Mouse (Mus musculus) lung, embryonic 15.5 days (tissue): Measurements from ENCODE around the gene Ring1. TPM values are rescaled to one million over a fixed set of nuclear protein-coding genes. Genes with fewer than 3 reads are reported as not detected.
A peak's percentile ranks its signal among the peaks of the same experiment; 100 is the strongest.
"Not testable (repeated sequence)": the region's sequence is repeated elsewhere in the genome, so short reads cannot be mapped to it uniquely, and the experiment has no call there.

ENCODE experiments used
- ATAC-seq: fragments of 200-750 bp; cut with Nextera tagmentation; 2 replicates; pipeline ENCODE4 v1.8.0; 2017; ENCODE audit warnings: moderate number of reproducible peaks, borderline replicate concordance; ENCODE audit not compliant: low FRiP score, low TSS enrichment; ENCODE audit errors: extremely low read depth
- H3K27ac ChIP-seq: fragments of 300-500 bp; sonication (generic); 2 replicates; pipeline ENCODE4 v1.5.1; 2015; ENCODE audit warnings: moderate library complexity, mild to moderate bottlenecking, inconsistent platforms
- H3K27me3 ChIP-seq: fragments of 300-500 bp; sonication (generic); 2 replicates; pipeline ENCODE4 v1.6.1; 2015; ENCODE audit warnings: inconsistent platforms
- H3K36me3 ChIP-seq: fragments of 300-500 bp; sonication (generic); 2 replicates; pipeline ENCODE4 v1.6.1; 2015; ENCODE audit warnings: inconsistent platforms
- H3K4me1 ChIP-seq: fragments of 300-500 bp; sonication (generic); 2 replicates; pipeline ENCODE4 v1.6.1; 2015; ENCODE audit warnings: inconsistent platforms
- H3K4me2 ChIP-seq: fragments of 300-500 bp; sonication (generic); 2 replicates; pipeline ENCODE4 v1.6.1; 2015; ENCODE audit warnings: inconsistent platforms, mild to moderate bottlenecking, moderate library complexity
- H3K4me3 ChIP-seq: fragments of 300-500 bp; sonication (generic); 2 replicates; pipeline ENCODE4 v1.5.1; 2015; ENCODE audit warnings: mild to moderate bottlenecking, inconsistent platforms
- H3K9ac ChIP-seq: fragments of 300-500 bp; sonication (generic); 2 replicates; pipeline ENCODE4 v1.6.1; 2015; ENCODE audit warnings: inconsistent platforms
- H3K9me3 ChIP-seq: fragments of 300-500 bp; sonication (generic); 2 replicates; pipeline ENCODE4 v1.6.1; 2016; ENCODE audit warnings: inconsistent platforms
- WGBS: fragments of 180-500 bp; shearing (Covaris S2); methylation state at CpG from one replicate; pipeline ENCODE4 v1.1.7; 2015; 5-methylcytosine and 5-hydroxymethylcytosine counted together
- microRNA counts: library from miRNA; unstranded; fragments of <30 nt; microRNA quantifications from one replicate; lab custom pipeline; 2016
- microRNA-seq: library from miRNA; unstranded; fragments of <30 nt; microRNA quantifications from one replicate; pipeline ENCODE4, GENCODE M21; 2016
- polyA plus RNA-seq: library from polyadenylated mRNA; unstranded; fragments of >200 nt; fragmentation: Nextera tagmentation; extraction: Ambion mirVana; gene quantifications from 2 replicates; pipeline ENCODE4 v1.2.1, GENCODE M21; 2015

Ring1 gene
- polyA plus RNA-seq, 1 experiment from 2014 or later, result 23.2 TPM

- Histone ChIP-seq H3K4me2 (peak overlapping the region; percentile 78), H3K4me3 (peak overlapping the region; percentile 50), H3K27me3 (peaks cover 40% of the 10 kb centered on the region), H3K9ac (peak overlapping the region; percentile 43), H3K4me1 (peaks cover 37% of the 10 kb centered on the region), H3K27ac (peak overlapping the region; percentile 84)
- ATAC-seq, result peak; percentile 92
- not testable (repeated sequence) for H3K36me3 ChIP-seq, H3K9me3 ChIP-seq
- under 1% methylated on average over 27 of the region's 27 CpGs for WGBS
These were observed 43.1 kb downstream of the Ring1 start for GRCm38 (mm10) chr17:33981192-33981909.

GRCm38 (mm10) chr17:33980181-33981035 is 44.1 kb downstream of the Ring1 start:
- H3K4me2 ChIP-seq, result peak overlapping the region; percentile 78
- H3K36me3 ChIP-seq, result no peaks in the 10 kb centered on the region
- peak overlapping the region; percentile 76 for H3K27ac ChIP-seq
- H3K4me1 ChIP-seq, result peaks cover 37% of the 10 kb centered on the region
- peak overlapping the region; percentile 50 for H3K4me3 ChIP-seq
- H3K9ac ChIP-seq, result peak overlapping the region; percentile 16; the same call in 1 of the 2 replicates
- ATAC-seq, result no peak
- H3K9me3 ChIP-seq, result no peaks in the 10 kb centered on the region
- WGBS, result 64% methylated on average over 19 of the region's 19 CpGs
- peaks cover 46% of the 10 kb centered on the region for H3K27me3 ChIP-seq

GRCm38 (mm10) chr17:33979512-33980050 is 44.9 kb downstream of the Ring1 start:
- Histone ChIP-seq H3K4me2 (no peak overlapping the region), H3K36me3 (no peaks in the 10 kb centered on the region), H3K4me3 (no peak overlapping the region), H3K27ac (no peak overlapping the region), H3K4me1 (peaks cover 37% of the 10 kb centered on the region), H3K27me3 (peaks cover 46% of the 10 kb centered on the region), H3K9me3 (no peaks in the 10 kb centered on the region), H3K9ac (no peak overlapping the region)
- ATAC-seq, result no peak
- WGBS, result 36% methylated on average over 6 of the region's 6 CpGs

GRCm38 (mm10) chr17:33978631-33979031 is 45.8 kb downstream of the Ring1 start:
- H3K9ac ChIP-seq, result no peak overlapping the region
- H3K4me1 ChIP-seq, result peaks cover 37% of the 10 kb centered on the region
- H3K27ac ChIP-seq, result no peak overlapping the region
- no peaks in the 10 kb centered on the region for H3K9me3 ChIP-seq
- peak overlapping the region; percentile 62 for H3K4me2 ChIP-seq
- peaks cover 46% of the 10 kb centered on the region for H3K27me3 ChIP-seq
- no peaks in the 10 kb centered on the region for H3K36me3 ChIP-seq
- peak overlapping the region; percentile 34 for H3K4me3 ChIP-seq
- WGBS, result 1% methylated on average over 16 of the region's 17 CpGs
- peak; percentile 44; the same call in 1 of the 2 replicates for ATAC-seq

- Histone ChIP-seq H3K4me2 (peak overlapping the region; percentile 62), H3K4me3 (peak overlapping the region; percentile 34), H3K4me1 (peaks cover 37% of the 10 kb centered on the region), H3K36me3 (no peaks in the 10 kb centered on the region), H3K27ac (no peak overlapping the region), H3K27me3 (peaks cover 46% of the 10 kb centered on the region), H3K9me3 (no peaks in the 10 kb centered on the region), H3K9ac (no peak overlapping the region)
- no peak for ATAC-seq
- WGBS, result 2% methylated on average over 57 of the region's 57 CpGs
These were observed 46.5 kb downstream of the Ring1 start for GRCm38 (mm10) chr17:33977861-33978557.

GRCm38 (mm10) chr17:33973572-33973971 is 50.9 kb downstream of the Ring1 start:
- H3K9ac ChIP-seq, result no peak overlapping the region
- no peaks in the 10 kb centered on the region for H3K36me3 ChIP-seq
- no peak for ATAC-seq
- no peaks in the 10 kb centered on the region for H3K9me3 ChIP-seq
- H3K4me3 ChIP-seq, result no peak overlapping the region
- H3K27me3 ChIP-seq, result peaks cover 28% of the 10 kb centered on the region
- H3K27ac ChIP-seq, result no peak overlapping the region
- H3K4me1 ChIP-seq, result peaks cover 10% of the 10 kb centered on the region
- no peak overlapping the region for H3K4me2 ChIP-seq
- WGBS, result 42% methylated on average over 3 of the region's 3 CpGs

- peak; percentile 65; the same call in 1 of the 2 replicates for ATAC-seq
- 4% methylated on average over 1 of the region's 1 CpGs for WGBS
- Histone ChIP-seq H3K4me1 (peaks cover under 1% of the 10 kb centered on the region), H3K27me3 (peaks cover 19% of the 10 kb centered on the region), H3K36me3 (no peaks in the 10 kb centered on the region), H3K4me3 (no peak overlapping the region), H3K9ac (no peak overlapping the region), H3K4me2 (no peak overlapping the region), H3K27ac (no peak overlapping the region), H3K9me3 (no peaks in the 10 kb centered on the region)
These were observed 51.8 kb downstream of the Ring1 start for GRCm38 (mm10) chr17:33972691-33973090.

MicroRNA genes within 50 kb of the gene (microRNA counts, 519-probe panel; counts per million panel counts)
- 1,357 counts per million, percentile 7 among the panel's probes with 10 or more counts for microRNA mmu-miR-219 (lab: Ali Mortazavi, UCI)

Small RNA genes lying within 50 kb of the gene (microRNA-seq; reads per million reads assigned to microRNA genes)
- gene Mir219a-1 (not detected), gene Mir219c (not detected)

Other genes starting within 250 kb of the Ring1 start
- 43.7 and 47.0 TPM in 2 replicates for gene Angptl4, start 242.8 kb downstream of the Ring1 start, polyA plus RNA-seq
- 68.0 and 77.8 TPM in 2 replicates for gene Kank3, start 214.2 kb downstream of the Ring1 start, polyA plus RNA-seq
- 885 and 959 TPM in 2 replicates for gene Rps28, start 200.1 kb downstream of the Ring1 start, polyA plus RNA-seq
- 425 and 461 TPM in 2 replicates for gene Ndufa7, start 200.1 kb downstream of the Ring1 start, polyA plus RNA-seq
- 69.4 and 74.0 TPM in 2 replicates for gene Cd320, start 181.6 kb downstream of the Ring1 start, polyA plus RNA-seq
- gene Gm7029, start 150.8 kb downstream of the Ring1 start, polyA plus RNA-seq, result not detected in 2 replicates
- gene Kifc1, start 134.0 kb downstream of the Ring1 start, polyA plus RNA-seq, result 10.1 and 10.6 TPM in 2 replicates
- gene Platr17, start 119.5 kb downstream of the Ring1 start, polyA plus RNA-seq, result 0.28 and 0.31 TPM in 2 replicates
- gene Daxx, start 115.3 kb downstream of the Ring1 start, polyA plus RNA-seq, result 50.8 and 54.6 TPM in 2 replicates
- gene Tapbp, start 108.8 kb downstream of the Ring1 start, polyA plus RNA-seq, result 45.3 and 52.6 TPM in 2 replicates
- 17.8 and 20.6 TPM in 2 replicates for gene Zbtb22, start 108.8 kb downstream of the Ring1 start, polyA plus RNA-seq
- 47.7 and 57.8 TPM in 2 replicates for gene Rgl2, start 95.1 kb downstream of the Ring1 start, polyA plus RNA-seq
- 137 and 153 TPM in 2 replicates for gene Pfdn6, start 84.3 kb downstream of the Ring1 start, polyA plus RNA-seq
- 33.1 and 34.2 TPM in 2 replicates for gene Wdr46, start 84.0 kb downstream of the Ring1 start, polyA plus RNA-seq
- gene B3galt4, start 73.2 kb downstream of the Ring1 start, polyA plus RNA-seq, result 3.8 and 4.3 TPM in 2 replicates
- 49.3 and 55.4 TPM in 2 replicates for gene Vps52, start 68.9 kb downstream of the Ring1 start, polyA plus RNA-seq
- 1,650 and 1,822 TPM in 2 replicates for gene Rps18, start 68.7 kb downstream of the Ring1 start, polyA plus RNA-seq
- gene H2-K1, start 24.3 kb downstream of the Ring1 start, polyA plus RNA-seq, result 49.7 and 69.2 TPM in 2 replicates
- gene H2-Ke6, start 3.4 kb upstream of the Ring1 start, polyA plus RNA-seq, result 46.1 and 49.1 TPM in 2 replicates
- gene Slc39a7, start 7.0 kb upstream of the Ring1 start, polyA plus RNA-seq, result 192 and 205 TPM in 2 replicates
- gene Rxrb, start 7.1 kb upstream of the Ring1 start, polyA plus RNA-seq, result 47.5 and 56.0 TPM in 2 replicates
- 4.1 and 5.0 TPM in 2 replicates for gene Col11a2, start 14.8 kb upstream of the Ring1 start, polyA plus RNA-seq
- gene H2-Oa, start 67.7 kb upstream of the Ring1 start, polyA plus RNA-seq, result 0.44 and 1.0 TPM in 2 replicates
- gene H2-DMa, start 94.9 kb upstream of the Ring1 start, polyA plus RNA-seq, result 12.1 and 13.8 TPM in 2 replicates
- gene Brd2, start 98.0 kb upstream of the Ring1 start, polyA plus RNA-seq, result 102 and 106 TPM in 2 replicates
- 1.8 and 1.9 TPM in 2 replicates for gene H2-DMb2, start 118.6 kb upstream of the Ring1 start, polyA plus RNA-seq
- gene H2-DMb1, start 128.4 kb upstream of the Ring1 start, polyA plus RNA-seq, result 2.0 and 3.2 TPM in 2 replicates
- gene Tap1, start 162.9 kb upstream of the Ring1 start, polyA plus RNA-seq, result 6.7 and 7.6 TPM in 2 replicates
- gene Psmb9, start 163.1 kb upstream of the Ring1 start, polyA plus RNA-seq, result 6.5 and 10.8 TPM in 2 replicates
- 17.1 and 29.7 TPM in 2 replicates for gene Psmb8, start 173.0 kb upstream of the Ring1 start, polyA plus RNA-seq
- gene Tap2, start 178.8 kb upstream of the Ring1 start, polyA plus RNA-seq, result 8.6 and 12.7 TPM in 2 replicates
- gene H2-Ob, start 214.2 kb upstream of the Ring1 start, polyA plus RNA-seq, result 0.09 and 0.14 TPM in 2 replicates
- 12.1 and 42.0 TPM in 2 replicates for gene H2-Ab1, start 233.0 kb upstream of the Ring1 start, polyA plus RNA-seq